ENCODE assay signal across 25 mouse cellular contexts in genomic region chr2:26935286-26935685, GRCm38 (mm10). TPM values are rescaled to one million over a fixed set of nuclear protein-coding genes. Genes with fewer than 3 reads are reported as not detected.
A peak's percentile ranks its signal among the peaks of the same experiment; 100 is the strongest.
DNase-seq lines count a peak whose midpoint lies in the region; ATAC-seq and TF ChIP-seq lines count a peak whose summit lies in the region.
"Had no signal": no experiment of that assay in that cellular context is flagged by ENCODE, and none has a peak within 500 bp of the region (broad histone marks: within the 10 kb centered on the region; RNA-seq: fewer than 3 reads in every experiment).

No protein-coding gene starts in this region.

- no peak overlapping the region for H3K9ac ChIP-seq in intestine, postnatal 0 days (ENCODE audit: low read depth, low read length)
- no peak overlapping the region for H3K9ac ChIP-seq in intestine, embryonic 16.5 days (ENCODE audit: low read depth, low read length)
- no peak overlapping the region for H3K9ac ChIP-seq in forebrain, embryonic 11.5 days (ENCODE audit: low read length)
- H3K9ac ChIP-seq: heart, embryonic 13.5 days; limb, embryonic 12.5 days; liver, postnatal 0 days; midbrain, embryonic 12.5 days; neural tube, embryonic 13.5 days had no signal

- H3K4me3 ChIP-seq in intestine, postnatal 0 days (ENCODE audit: low read depth, low read length): no peak overlapping the region
- no peak overlapping the region for H3K4me3 ChIP-seq in intestine, embryonic 16.5 days (ENCODE audit: low read length)
- no peak overlapping the region for H3K4me3 ChIP-seq in lung, adult 2 months (replicated peaks; ENCODE audit: extremely low read depth, low read depth, low read length)
- H3K4me3 ChIP-seq in forebrain, embryonic 11.5 days (ENCODE audit: low read depth, low read length): no peak overlapping the region
- H3K4me3 ChIP-seq: embryonic facial prominence, embryonic 10.5 days; heart, embryonic 13.5 days; limb, embryonic 12.5 days; midbrain, embryonic 12.5 days; neural tube, embryonic 13.5 days had no signal

- 77% methylated on average over 2 of the region's 2 CpGs for WGBS in intestine, postnatal 0 days
- WGBS in intestine, embryonic 16.5 days: 94% methylated on average over 2 of the region's 2 CpGs
- 74% methylated on average over 2 of the region's 2 CpGs for WGBS in lung, adult 2 months
- WGBS in forebrain, embryonic 11.5 days: 100% methylated on average over 2 of the region's 2 CpGs

- peaks cover 6% of the 10 kb centered on the region; the same call in 1 of the 2 replicates for H3K4me1 ChIP-seq in intestine, postnatal 0 days (replicated peaks; ENCODE audit: control insufficient read depth, insufficient read depth, low read length)
- H3K4me1 ChIP-seq in intestine, embryonic 16.5 days (ENCODE audit: control insufficient read depth, insufficient read depth, low read length): peaks cover 18% of the 10 kb centered on the region
- peaks cover 8% of the 10 kb centered on the region for H3K4me1 ChIP-seq in lung, adult 2 months (ENCODE audit: control insufficient read depth, insufficient read depth, low read length)
- H3K4me1 ChIP-seq in forebrain, embryonic 11.5 days (replicated peaks; ENCODE audit: control insufficient read depth, insufficient read depth, low read length): peaks cover 8% of the 10 kb centered on the region

- no peak overlapping the region for H3K4me2 ChIP-seq in intestine, postnatal 0 days (replicated peaks; ENCODE audit: low read depth)
- no peak overlapping the region for H3K4me2 ChIP-seq in intestine, embryonic 16.5 days (ENCODE audit: low read depth, low read length)
- H3K4me2 ChIP-seq in forebrain, embryonic 11.5 days (ENCODE audit: low read depth, low read length, severe bottlenecking): no peak overlapping the region
- H3K4me2 ChIP-seq: heart, embryonic 13.5 days; limb, embryonic 12.5 days; liver, embryonic 11.5 days; midbrain, embryonic 12.5 days; neural tube, embryonic 13.5 days had no signal

- ATAC-seq in intestine, postnatal 0 days: no peak
- no peak for ATAC-seq in intestine, embryonic 16.5 days
- ATAC-seq in forebrain, embryonic 11.5 days (replicated peaks; ENCODE audit: low FRiP score): no peak
- ATAC-seq: forebrain, embryonic 16.5 days; hindbrain, postnatal 0 days; liver, postnatal 0 days had no signal

- peak; percentile 31 for DNase-seq in T-cell, adult 2 months (ENCODE audit: low spot score)
- DNase-seq in thymus, postnatal 0 days (ENCODE audit: low spot score): peak; percentile 23
- DNase-seq in left cerebral cortex, adult 18-20 months (ENCODE audit: low spot score in 2 of 2): no peak
- DNase-seq in lung, adult 2 months: no peak
- no peak for DNase-seq in forebrain, embryonic 11.5 days (ENCODE audit: low spot score)
- DNase-seq: cerebellum, postnatal 10 days; gastrocnemius, postnatal 25 days; heart, adult 18-20 months; heart, postnatal 14 days; kidney, adult 2 months; kidney, postnatal 10 days; liver, postnatal 0 days; lung, postnatal 10 days had no signal

- TF ChIP-seq POLR2A in lung, adult 2 months (IDR thresholded peaks at IDR 0.05; ENCODE audit: borderline replicate concordance, extremely low read depth, low read depth, low read length): no peak

- H3K27me3 ChIP-seq in intestine, postnatal 0 days (replicated peaks; ENCODE audit: control insufficient read depth, insufficient read depth, low read length): no peaks in the 10 kb centered on the region
- H3K27me3 ChIP-seq in intestine, embryonic 16.5 days (replicated peaks; ENCODE audit: control insufficient read depth, insufficient read depth, low read length): no peaks in the 10 kb centered on the region
- H3K27me3 ChIP-seq in forebrain, embryonic 11.5 days (ENCODE audit: control insufficient read depth, insufficient read depth, low read length): no peaks in the 10 kb centered on the region
- H3K27me3 ChIP-seq: heart, embryonic 13.5 days; limb, embryonic 12.5 days; midbrain, embryonic 12.5 days; neural tube, embryonic 13.5 days had no signal

- H3K36me3 ChIP-seq in intestine, postnatal 0 days (ENCODE audit: control insufficient read depth, insufficient read depth): peaks cover 8% of the 10 kb centered on the region; the same call in 1 of the 2 replicates
- peaks cover under 1% of the 10 kb centered on the region; the same call in 1 of the 2 replicates for H3K36me3 ChIP-seq in intestine, embryonic 16.5 days (ENCODE audit: control insufficient read depth, insufficient read depth, low read length)
- H3K36me3 ChIP-seq in forebrain, embryonic 11.5 days (ENCODE audit: control insufficient read depth, insufficient read depth, low read length): no peaks in the 10 kb centered on the region

- H3K9me3 ChIP-seq in intestine, postnatal 0 days (ENCODE audit: control insufficient read depth): no peaks in the 10 kb centered on the region
- H3K9me3 ChIP-seq in intestine, embryonic 16.5 days (ENCODE audit: control insufficient read depth, low read length): no peaks in the 10 kb centered on the region
- H3K9me3 ChIP-seq in forebrain, embryonic 11.5 days (ENCODE audit: control insufficient read depth, low read length): no peaks in the 10 kb centered on the region
- H3K9me3 ChIP-seq: embryonic facial prominence, embryonic 10.5 days; heart, embryonic 13.5 days; limb, embryonic 12.5 days; midbrain, embryonic 12.5 days; neural tube, embryonic 13.5 days had no signal

- peak overlapping the region; percentile 21; the same call in 1 of the 2 replicates for H3K27ac ChIP-seq in intestine, postnatal 0 days (ENCODE audit: low read depth, low read length)
- no peak overlapping the region for H3K27ac ChIP-seq in intestine, embryonic 16.5 days (ENCODE audit: low read length)
- no peak overlapping the region for H3K27ac ChIP-seq in forebrain, embryonic 11.5 days (ENCODE audit: low read depth, low read length)
- H3K27ac ChIP-seq: embryonic facial prominence, embryonic 10.5 days; heart, embryonic 13.5 days; hindbrain, postnatal 0 days; limb, embryonic 12.5 days; neural tube, embryonic 13.5 days had no signal

- no peak for TF ChIP-seq CTCF in intestine, postnatal 0 days (IDR thresholded peaks at IDR 0.05; ENCODE audit: low read depth)
- no peak for TF ChIP-seq CTCF in lung, adult 2 months (IDR thresholded peaks at IDR 0.05; ENCODE audit: insufficient read depth, low read length)

RNA-seq across cellular contexts. Expression of gene Stkld1, which starts 1.4 kb away (rescaled TPM):
- polyA plus RNA-seq in intestine, postnatal 0 days (2015; fragmentation: Nextera tagmentation; extraction: Ambion mirVana): 0.07 and 0.10 TPM in 2 replicates
- polyA plus RNA-seq in intestine, embryonic 16.5 days (2015; fragmentation: Nextera tagmentation; extraction: Ambion mirVana): 0.06 TPM in 1 of 2 replicates, not detected in the other
- polyA plus RNA-seq in thymus, postnatal 0 days (2015; fragmentation: Nextera tagmentation; extraction: Ambion mirVana): 0.53 and 0.57 TPM in 2 replicates
- not detected for total RNA-seq in left cerebral cortex, adult 18-20 months (2021)
- 0.17 and 0.31 TPM in 2 replicates for polyA plus RNA-seq in lung, adult 2 months (2012; rRNA removed)
- polyA plus RNA-seq in forebrain, embryonic 11.5 days (2014; fragmentation: Nextera tagmentation; extraction: Ambion mirVana): 0.11 TPM in 1 of 2 replicates, not detected in the other
- total RNA-seq: gastrocnemius, postnatal 25 days; heart, adult 18-20 months; hindbrain, postnatal 0 days; monocyte, adult 5-6 weeks had no signal
- polyA plus RNA-seq: forebrain, embryonic 16.5 days; hindbrain, embryonic 11.5 days; midbrain, embryonic 12.5 days had no signal

RNA-seq across cellular contexts. Expression of gene Surf4, which starts 1.6 kb away (rescaled TPM):
- polyA plus RNA-seq in intestine, postnatal 0 days (2015; fragmentation: Nextera tagmentation; extraction: Ambion mirVana): 379 TPM in 2 replicates
- 269 and 299 TPM in 2 replicates for polyA plus RNA-seq in intestine, embryonic 16.5 days (2015; fragmentation: Nextera tagmentation; extraction: Ambion mirVana)
- 168 and 172 TPM in 2 replicates for polyA plus RNA-seq in thymus, postnatal 0 days (2015; fragmentation: Nextera tagmentation; extraction: Ambion mirVana)
- total RNA-seq in left cerebral cortex, adult 18-20 months (2021): 10 to 100 TPM; 44.9 to 52.7 TPM
- 214 and 250 TPM in 2 replicates for polyA plus RNA-seq in lung, adult 2 months (2012; rRNA removed)
- polyA plus RNA-seq in forebrain, embryonic 11.5 days (2014; fragmentation: Nextera tagmentation; extraction: Ambion mirVana): 144 and 152 TPM in 2 replicates

RNA-seq across cellular contexts. Expression of gene Surf1, which starts 19.0 kb away (rescaled TPM):
- polyA plus RNA-seq in intestine, postnatal 0 days (2015; fragmentation: Nextera tagmentation; extraction: Ambion mirVana): 59.8 and 65.3 TPM in 2 replicates
- 76.1 and 83.5 TPM in 2 replicates for polyA plus RNA-seq in intestine, embryonic 16.5 days (2015; fragmentation: Nextera tagmentation; extraction: Ambion mirVana)
- 76.9 and 78.2 TPM in 2 replicates for polyA plus RNA-seq in thymus, postnatal 0 days (2015; fragmentation: Nextera tagmentation; extraction: Ambion mirVana)
- total RNA-seq in left cerebral cortex, adult 18-20 months (2021): 100 to 1,000 TPM; 106 to 118 TPM
- polyA plus RNA-seq in lung, adult 2 months (2012; rRNA removed): 65.5 and 68.0 TPM in 2 replicates
- polyA plus RNA-seq in forebrain, embryonic 11.5 days (2014; fragmentation: Nextera tagmentation; extraction: Ambion mirVana): 44.1 and 44.6 TPM in 2 replicates

RNA-seq across cellular contexts. Expression of gene Surf2, which starts 19.1 kb away (rescaled TPM):
- polyA plus RNA-seq in intestine, postnatal 0 days (2015; fragmentation: Nextera tagmentation; extraction: Ambion mirVana): 33.2 and 33.5 TPM in 2 replicates
- 41.9 and 45.9 TPM in 2 replicates for polyA plus RNA-seq in intestine, embryonic 16.5 days (2015; fragmentation: Nextera tagmentation; extraction: Ambion mirVana)
- polyA plus RNA-seq in thymus, postnatal 0 days (2015; fragmentation: Nextera tagmentation; extraction: Ambion mirVana): 46.7 and 48.3 TPM in 2 replicates
- 10 to 100 TPM; 35.3 to 39.9 TPM for total RNA-seq in left cerebral cortex, adult 18-20 months (2021)
- 18.0 and 21.0 TPM in 2 replicates for polyA plus RNA-seq in lung, adult 2 months (2012; rRNA removed)
- 43.6 and 44.5 TPM in 2 replicates for polyA plus RNA-seq in forebrain, embryonic 11.5 days (2014; fragmentation: Nextera tagmentation; extraction: Ambion mirVana)

RNA-seq across cellular contexts. Expression of gene Rpl7a, which starts 24.7 kb away (rescaled TPM):
- 407 and 410 TPM in 2 replicates for polyA plus RNA-seq in intestine, postnatal 0 days (2015; fragmentation: Nextera tagmentation; extraction: Ambion mirVana)
- 575 and 620 TPM in 2 replicates for polyA plus RNA-seq in intestine, embryonic 16.5 days (2015; fragmentation: Nextera tagmentation; extraction: Ambion mirVana)
- 763 and 778 TPM in 2 replicates for polyA plus RNA-seq in thymus, postnatal 0 days (2015; fragmentation: Nextera tagmentation; extraction: Ambion mirVana)
- 100 to 1,000 TPM; 228 to 233 TPM for total RNA-seq in left cerebral cortex, adult 18-20 months (2021)
- polyA plus RNA-seq in lung, adult 2 months (2012; rRNA removed): 348 and 458 TPM in 2 replicates
- polyA plus RNA-seq in forebrain, embryonic 11.5 days (2014; fragmentation: Nextera tagmentation; extraction: Ambion mirVana): 647 and 668 TPM in 2 replicates

Comparison
In these comparisons a context has a peak if more than half of its experiments do, and no peak if none do; other contexts are left out.
1. DNase-seq: peak in T-cell, adult 2 months (single experiment) and thymus, postnatal 0 days (single experiment); none in left cerebral cortex, adult 18-20 months (0 of 2), lung, adult 2 months (single experiment) and forebrain, embryonic 11.5 days (single experiment).